Mouse (Mus musculus) forebrain, embryonic 13.5 days (tissue): Measurements from ENCODE around the gene Atp6v1c2. TPM values are rescaled to one million over a fixed set of nuclear protein-coding genes. Genes with fewer than 3 reads are reported as not detected.

Experiments
- ATAC-seq: fragments of 200-750 bp; cut with Nextera tagmentation; 2 replicates; pipeline ENCODE4 v1.8.0; 2017
- H3K27ac ChIP-seq: fragments of 300-500 bp; sonication (generic); 2 replicates; pipeline ENCODE4 v1.5.1; 2015; ENCODE audit warnings: inconsistent platforms, mild to moderate bottlenecking, moderate library complexity
- H3K27me3 ChIP-seq: fragments of 300-500 bp; sonication (generic); 2 replicates; pipeline ENCODE4 v1.6.1; 2015; ENCODE audit warnings: mild to moderate bottlenecking, inconsistent platforms
- H3K36me3 ChIP-seq: fragments of 300-500 bp; sonication (generic); 2 replicates; pipeline ENCODE4 v1.6.1; 2015; ENCODE audit warnings: mild to moderate bottlenecking, inconsistent platforms; ENCODE audit not compliant: poor library complexity, severe bottlenecking
- H3K4me1 ChIP-seq: fragments of 300-500 bp; sonication (generic); 2 replicates; pipeline ENCODE4 v1.6.1; 2015; ENCODE audit warnings: inconsistent platforms
- H3K4me2 ChIP-seq: fragments of 300-500 bp; sonication (generic); 2 replicates; pipeline ENCODE4 v1.6.1; 2015; ENCODE audit warnings: inconsistent platforms, mild to moderate bottlenecking, moderate library complexity
- H3K4me3 ChIP-seq: fragments of 300-500 bp; sonication (generic); 2 replicates; pipeline ENCODE4 v1.5.1; 2015; ENCODE audit warnings: mild to moderate bottlenecking, inconsistent platforms
- H3K9ac ChIP-seq: fragments of 300-500 bp; sonication (generic); 2 replicates; pipeline ENCODE4 v1.6.1; 2015; ENCODE audit warnings: mild to moderate bottlenecking, inconsistent platforms
- H3K9me3 ChIP-seq: fragments of 300-500 bp; sonication (generic); replicated peaks from 2 replicates; pipeline ENCODE4 v1.6.1; 2016; ENCODE audit warnings: inconsistent platforms
- WGBS: fragments of 180-500 bp; shearing (Covaris S2); methylation state at CpG from one replicate; pipeline ENCODE4 v1.1.7; 2015; 5-methylcytosine and 5-hydroxymethylcytosine counted together
- polyA plus RNA-seq: library from polyadenylated mRNA; unstranded; fragments of >200 nt; fragmentation: Nextera tagmentation; extraction: Ambion mirVana; gene quantifications from 2 replicates; pipeline ENCODE4 v1.2.1, GENCODE M21; 2015

The Atp6v1c2 gene
- polyA plus RNA-seq, 1 experiment from 2014 or later, result 0.96 TPM

- H3K4me3 ChIP-seq, result no peak overlapping the region
- no peak overlapping the region for H3K27ac ChIP-seq
- H3K4me2 ChIP-seq, result no peak overlapping the region
- no peaks in the 10 kb centered on the region for H3K36me3 ChIP-seq
- H3K9me3 ChIP-seq, result no peaks in the 10 kb centered on the region
- ATAC-seq, result no peak
- H3K4me1 ChIP-seq, result no peaks in the 10 kb centered on the region
- no peak overlapping the region for H3K9ac ChIP-seq
- 76% methylated on average over 4 of the region's 4 CpGs for WGBS
- peaks cover 9% of the 10 kb centered on the region for H3K27me3 ChIP-seq
Measured at GRCm38 (mm10) chr12:17317970-17318369, 11.2 kb downstream of the Atp6v1c2 start.

- no peak for ATAC-seq
- no peaks in the 10 kb centered on the region for H3K36me3 ChIP-seq
- H3K27me3 ChIP-seq, result no peaks in the 10 kb centered on the region
- H3K9ac ChIP-seq, result no peak overlapping the region
- H3K27ac ChIP-seq, result no peak overlapping the region
- 0 out of 2 replicates have a peak, but pooled peaks cover 3% of the 10 kb centered on the region for H3K4me1 ChIP-seq
- no peak overlapping the region for H3K4me2 ChIP-seq
- H3K4me3 ChIP-seq, result no peak overlapping the region
- WGBS, result 86% methylated on average over 5 of the region's 5 CpGs
- H3K9me3 ChIP-seq, result no peaks in the 10 kb centered on the region
Measured at GRCm38 (mm10) chr12:17316096-17316495, 13.1 kb downstream of the Atp6v1c2 start.

- no peaks in the 10 kb centered on the region for H3K9me3 ChIP-seq
- peak; percentile 45; the same call in 1 of the 2 replicates for ATAC-seq
- H3K27me3 ChIP-seq, result no peaks in the 10 kb centered on the region
- H3K27ac ChIP-seq, result no peak overlapping the region
- no peaks in the 10 kb centered on the region for H3K36me3 ChIP-seq
- H3K9ac ChIP-seq, result no peak overlapping the region
- peak overlapping the region; percentile 33 for H3K4me2 ChIP-seq
- 22% methylated on average over 16 of the region's 16 CpGs for WGBS
- 0 out of 2 replicates have a peak, but pooled peaks cover 5% of the 10 kb centered on the region for H3K4me1 ChIP-seq
- H3K4me3 ChIP-seq, result no peak overlapping the region
Measured at GRCm38 (mm10) chr12:17310852-17311839, 18.0 kb downstream of the Atp6v1c2 start.

GRCm38 (mm10) chr12:17308246-17308645 is 20.9 kb downstream of the Atp6v1c2 start:
- H3K9ac ChIP-seq, result no peak overlapping the region
- no peak for ATAC-seq
- WGBS, result 31% methylated on average over 4 of the region's 4 CpGs

GRCm38 (mm10) chr12:17305445-17305844 is 23.7 kb downstream of the Atp6v1c2 start:
- no peak overlapping the region for H3K27ac ChIP-seq
- H3K9me3 ChIP-seq, result no peaks in the 10 kb centered on the region
- ATAC-seq, result no peak
- H3K27me3 ChIP-seq, result no peaks in the 10 kb centered on the region
- H3K4me3 ChIP-seq, result no peak overlapping the region
- no peaks in the 10 kb centered on the region for H3K4me1 ChIP-seq
- no peak overlapping the region for H3K4me2 ChIP-seq
- no peak overlapping the region for H3K9ac ChIP-seq
- WGBS, result 87% methylated on average over 7 of the region's 7 CpGs
- H3K36me3 ChIP-seq, result no peaks in the 10 kb centered on the region

More at GRCm38 (mm10) chr12:17308246-17308645, 20.9 kb downstream of the Atp6v1c2 start:
- no peaks in the 10 kb centered on the region for H3K9me3 ChIP-seq
- H3K27ac ChIP-seq, result no peak overlapping the region
- H3K4me3 ChIP-seq, result no peak overlapping the region
- 0 out of 2 replicates have a peak, but pooled peaks cover 5% of the 10 kb centered on the region for H3K4me1 ChIP-seq
- H3K36me3 ChIP-seq, result no peaks in the 10 kb centered on the region
- no peaks in the 10 kb centered on the region for H3K27me3 ChIP-seq
- H3K4me2 ChIP-seq, result no peak overlapping the region

- no peaks in the 10 kb centered on the region for H3K4me1 ChIP-seq
- no peak overlapping the region for H3K9ac ChIP-seq
- H3K27ac ChIP-seq, result no peak overlapping the region
- H3K4me3 ChIP-seq, result no peak overlapping the region
- no peaks in the 10 kb centered on the region for H3K36me3 ChIP-seq
- WGBS, result 100% methylated on average over 1 of the region's 1 CpGs
- H3K27me3 ChIP-seq, result no peaks in the 10 kb centered on the region
- H3K4me2 ChIP-seq, result no peak overlapping the region
- no peak for ATAC-seq
- no peaks in the 10 kb centered on the region for H3K9me3 ChIP-seq
Measured at GRCm38 (mm10) chr12:17299902-17300301, 29.3 kb downstream of the Atp6v1c2 start.

GRCm38 (mm10) chr12:17296899-17297298 is 32.3 kb downstream of the Atp6v1c2 start:
- H3K27ac ChIP-seq, result no peak overlapping the region
- no peak overlapping the region for H3K4me3 ChIP-seq
- H3K9me3 ChIP-seq, result no peaks in the 10 kb centered on the region
- no peak for ATAC-seq
- WGBS, result 86% methylated on average over 2 of the region's 2 CpGs
- no peaks in the 10 kb centered on the region for H3K4me1 ChIP-seq
- no peak overlapping the region for H3K4me2 ChIP-seq
- H3K36me3 ChIP-seq, result no peaks in the 10 kb centered on the region
- no peak overlapping the region for H3K9ac ChIP-seq
- H3K27me3 ChIP-seq, result no peaks in the 10 kb centered on the region

GRCm38 (mm10) chr12:17290569-17290968 is 38.6 kb downstream of the Atp6v1c2 start:
- Histone ChIP-seq H3K4me2 (no peak overlapping the region), H3K27me3 (no peaks in the 10 kb centered on the region), H3K27ac (no peak overlapping the region), H3K4me1 (no peaks in the 10 kb centered on the region), H3K9ac (no peak overlapping the region), H3K9me3 (no peaks in the 10 kb centered on the region), H3K36me3 (peaks cover 19% of the 10 kb centered on the region), H3K4me3 (no peak overlapping the region)
- no peak for ATAC-seq
- WGBS, result 79% methylated on average over 4 of the region's 4 CpGs

- H3K36me3 ChIP-seq, result peaks cover 26% of the 10 kb centered on the region
- ATAC-seq, result no peak
- no peak overlapping the region for H3K27ac ChIP-seq
- H3K4me1 ChIP-seq, result no peaks in the 10 kb centered on the region
- no peaks in the 10 kb centered on the region for H3K9me3 ChIP-seq
- H3K27me3 ChIP-seq, result no peaks in the 10 kb centered on the region
- no peak overlapping the region for H3K4me3 ChIP-seq
- 84% methylated on average over 2 of the region's 2 CpGs for WGBS
- no peak overlapping the region for H3K4me2 ChIP-seq
- no peak overlapping the region for H3K9ac ChIP-seq
Measured at GRCm38 (mm10) chr12:17289913-17290312, 39.2 kb downstream of the Atp6v1c2 start.

GRCm38 (mm10) chr12:17289060-17289459 is 40.1 kb downstream of the Atp6v1c2 start:
- Histone ChIP-seq H3K4me2 (no peak overlapping the region), H3K4me3 (no peak overlapping the region), H3K27ac (no peak overlapping the region), H3K9me3 (no peaks in the 10 kb centered on the region), H3K27me3 (no peaks in the 10 kb centered on the region), H3K36me3 (peaks cover 34% of the 10 kb centered on the region), H3K9ac (no peak overlapping the region), H3K4me1 (no peaks in the 10 kb centered on the region)
- no peak for ATAC-seq
- 80% methylated on average over 2 of the region's 2 CpGs for WGBS

GRCm38 (mm10) chr12:17288496-17288895 is 40.7 kb downstream of the Atp6v1c2 start:
- H3K4me1 ChIP-seq, result no peaks in the 10 kb centered on the region
- H3K9me3 ChIP-seq, result no peaks in the 10 kb centered on the region
- no peak overlapping the region for H3K4me2 ChIP-seq
- peaks cover 40% of the 10 kb centered on the region for H3K36me3 ChIP-seq
- H3K4me3 ChIP-seq, result no peak overlapping the region
- 94% methylated on average over 4 of the region's 4 CpGs for WGBS
- no peaks in the 10 kb centered on the region for H3K27me3 ChIP-seq
- H3K27ac ChIP-seq, result no peak overlapping the region
- ATAC-seq, result no peak
- no peak overlapping the region for H3K9ac ChIP-seq

- no peak for ATAC-seq
- Histone ChIP-seq H3K27me3 (no peaks in the 10 kb centered on the region), H3K9me3 (no peaks in the 10 kb centered on the region), H3K27ac (no peak overlapping the region), H3K4me1 (peaks cover 24% of the 10 kb centered on the region), H3K4me3 (no peak overlapping the region), H3K9ac (no peak overlapping the region), H3K4me2 (no peak overlapping the region), H3K36me3 (peaks cover 92% of the 10 kb centered on the region)
- WGBS, result 70% methylated on average over 7 of the region's 7 CpGs
Measured at GRCm38 (mm10) chr12:17273841-17274240, 55.3 kb downstream of the Atp6v1c2 start.
